Mouse (Mus musculus) adrenal gland, postnatal 25 days (tissue): Measurements from ENCODE around the gene Olfr1381. TPM values are rescaled to one million over a fixed set of nuclear protein-coding genes. Genes with fewer than 3 reads are reported as not detected.
"Not testable (repeated sequence)": the region's sequence is repeated elsewhere in the genome, so short reads cannot be mapped to it uniquely, and the experiment has no call there.

ENCODE experiments used
- DNase-seq: peaks from one replicate; pipeline ENCODE4 v3.0.0; 2021; ENCODE audit warnings: mixed read lengths
- long read RNA-seq: library from polyadenylated mRNA; stranded (forward); transcript quantifications from one replicate; pipeline ENCODE4 v2.0.0, GENCODE M21; 2021
- total RNA-seq: library from RNA; stranded (reverse); gene quantifications from 2 replicates; pipeline ENCODE4 v1.2.3, GENCODE M21; 2021

Gene Olfr1381
- total RNA-seq, result not detected in 2 replicates
- long read RNA-seq, result 0 reads

DNA sequence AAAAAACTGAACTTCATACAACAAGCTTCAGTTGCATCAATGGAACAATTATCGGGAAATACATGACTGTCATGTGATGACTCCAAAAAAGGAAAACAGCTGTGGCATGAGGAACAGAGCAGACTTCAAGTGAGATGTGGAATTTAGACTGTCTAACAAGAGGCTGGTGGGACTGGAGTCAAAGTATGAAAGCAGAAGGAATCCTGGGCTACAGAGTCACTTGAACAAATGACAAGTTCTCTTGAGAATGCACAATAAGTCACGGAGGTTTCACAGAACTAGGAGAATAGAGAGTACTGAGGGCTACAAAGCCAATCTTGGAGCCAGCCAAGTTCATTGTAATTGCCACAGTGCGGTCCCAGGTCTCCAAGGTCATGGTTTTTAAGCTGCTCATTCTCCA lies at the start of gene Olfr1381:
Olfr1381 (plus strand) TSS at position 301 of the 400 bp plus-strand sequence.
- DNase-seq, result not testable (repeated sequence)

DNA sequence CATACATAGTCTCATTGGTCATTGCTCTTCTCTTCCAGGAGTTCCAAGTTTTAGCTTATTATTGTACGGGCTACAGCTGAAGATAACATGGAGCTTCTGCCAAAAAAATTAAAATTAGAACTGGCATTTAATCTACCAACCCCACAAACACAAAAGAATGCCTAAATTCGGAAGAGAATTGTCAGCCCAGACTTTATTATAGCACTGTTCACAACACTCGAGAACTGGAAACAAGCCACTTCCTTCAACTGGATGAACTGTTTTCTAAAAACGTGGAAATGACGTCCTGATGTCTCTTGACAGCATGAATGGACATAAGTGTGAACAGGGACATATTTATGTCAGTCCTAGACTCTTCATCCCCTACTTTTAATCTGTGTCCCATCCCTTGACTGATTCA lies 25.2 kb upstream of the Olfr1381 start:
- DNase-seq, result no peak

DNA sequence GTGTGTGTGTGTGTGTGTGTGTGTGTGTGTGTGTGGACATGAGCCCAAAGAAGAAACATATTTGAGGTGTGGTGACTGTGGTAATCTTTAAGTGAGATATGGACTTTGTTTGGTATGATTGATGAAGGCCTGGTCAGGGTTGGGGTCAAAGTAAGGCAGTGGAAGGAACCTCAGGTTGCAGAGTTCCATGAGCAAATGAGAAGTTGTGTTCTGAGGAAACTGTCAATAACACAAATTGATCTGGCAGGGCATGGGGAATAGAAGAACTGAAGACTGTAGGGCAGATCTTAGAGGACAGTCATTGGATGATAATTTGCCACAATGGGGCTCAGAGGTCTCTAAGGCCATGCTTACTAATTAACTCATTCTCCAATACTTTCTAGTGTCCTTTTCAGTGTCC lies 23.9 kb upstream of the Olfr1381 start, which contains the start of gene Olfr1383:
Olfr1383 (plus strand) TSS at position 301 of the 400 bp plus-strand sequence.
- DNase-seq, result no peak

DNA sequence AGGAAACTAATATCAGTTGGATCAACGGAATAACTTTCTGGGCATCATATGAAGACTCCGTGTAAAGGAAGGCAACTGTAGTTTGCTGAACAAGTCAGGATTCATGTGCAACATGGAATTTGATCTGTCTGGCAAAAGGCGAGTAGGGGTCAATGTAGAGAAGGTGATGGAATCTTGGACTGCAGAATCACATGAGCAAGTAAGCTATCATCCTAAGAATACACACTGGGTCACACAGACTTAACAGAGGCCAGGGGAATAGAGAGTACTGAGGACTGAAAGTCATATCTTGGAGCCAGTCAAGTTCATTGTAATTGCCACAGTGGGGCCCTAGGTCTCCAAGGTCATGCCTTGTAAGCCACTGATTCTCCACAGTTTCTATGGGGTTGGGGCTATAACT lies 15.3 kb upstream of the Olfr1381 start, which contains the start of gene Olfr1382:
Olfr1382 (plus strand) TSS at position 301 of the 400 bp plus-strand sequence.
- no peak for DNase-seq

DNA sequence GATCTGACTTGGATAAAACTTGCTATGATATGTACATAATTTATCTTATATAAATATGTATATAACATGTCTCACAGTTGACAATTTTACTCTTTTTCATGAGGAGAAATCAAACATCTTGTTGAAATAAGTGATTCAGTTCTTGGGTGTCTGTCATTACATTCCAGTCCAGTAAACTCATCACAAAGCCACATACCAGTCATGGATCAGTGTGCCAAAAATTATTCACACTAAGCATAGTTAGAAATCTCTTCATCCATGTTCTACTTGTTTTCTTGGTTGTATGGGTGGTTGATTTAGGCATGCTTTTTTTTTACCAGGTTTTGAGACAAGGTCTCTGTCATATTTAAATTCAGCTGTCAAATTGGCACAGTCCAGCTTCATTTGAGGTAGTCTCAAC lies 10.5 kb upstream of the Olfr1381 start:
- no peak for DNase-seq

DNA sequence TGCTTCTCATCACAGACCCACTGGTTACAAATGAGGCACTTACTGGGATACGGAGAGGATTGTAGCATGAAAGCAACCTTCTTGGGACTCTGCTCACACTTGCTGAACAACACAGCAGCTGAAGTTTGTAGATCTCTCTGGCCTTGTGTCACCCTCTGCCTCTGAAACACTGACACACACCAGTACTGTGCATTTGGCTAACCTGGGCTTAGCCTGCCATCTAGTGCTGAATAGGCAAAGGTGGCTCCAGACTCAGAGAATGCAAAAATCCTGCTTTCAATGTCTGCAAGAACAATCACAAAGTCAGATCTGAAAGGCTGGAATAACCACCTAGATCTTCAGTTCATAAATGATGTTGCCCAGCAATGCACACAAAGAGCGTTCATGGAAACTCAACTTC lies 6.6 kb upstream of the Olfr1381 start:
- not testable (repeated sequence) for DNase-seq

DNA sequence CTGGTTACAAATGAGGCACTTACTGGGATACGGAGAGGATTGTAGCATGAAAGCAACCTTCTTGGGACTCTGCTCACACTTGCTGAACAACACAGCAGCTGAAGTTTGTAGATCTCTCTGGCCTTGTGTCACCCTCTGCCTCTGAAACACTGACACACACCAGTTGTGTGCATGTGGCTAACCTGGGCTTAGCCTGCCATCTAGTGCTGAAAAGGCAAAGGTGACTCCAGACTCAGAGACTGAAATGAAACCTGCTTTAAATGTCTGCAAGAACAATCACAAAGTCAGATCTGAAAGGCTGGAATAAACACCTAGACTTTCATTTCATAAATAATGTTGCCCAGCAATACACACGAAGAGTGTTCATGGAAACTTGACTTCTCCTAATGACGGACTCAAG lies 10.8 kb downstream of the Olfr1381 start:
- not testable (repeated sequence) for DNase-seq

DNA sequence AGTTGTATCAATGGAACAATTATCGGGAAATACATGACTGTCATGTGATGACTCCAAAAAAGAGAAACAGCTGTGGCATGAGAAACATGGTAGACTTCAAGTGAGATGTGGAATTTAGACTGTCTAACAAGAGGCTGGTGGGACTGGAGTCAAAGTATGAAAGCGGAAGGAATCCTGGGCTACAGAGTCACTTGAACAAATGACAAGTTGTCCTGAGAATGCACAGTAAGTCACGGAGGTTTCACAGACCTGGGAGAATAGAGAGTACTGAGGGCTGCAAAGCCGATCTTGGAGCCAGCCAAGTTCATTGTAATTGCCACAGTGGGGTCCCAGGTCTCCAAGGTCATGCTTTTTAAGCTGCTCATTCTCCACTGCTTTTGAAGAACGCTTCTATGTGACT lies 13.3 kb downstream of the Olfr1381 start, which contains the start of gene Olfr1380:
Olfr1380 (plus strand) TSS at position 301 of the 400 bp plus-strand sequence.
- not testable (repeated sequence) for DNase-seq

- DNase-seq, result not testable (repeated sequence)
These were observed 31.8 kb downstream of the Olfr1381 start for GRCm38 (mm10) chr11:49575054-49575453.

- not testable (repeated sequence) for DNase-seq
These were observed 37.2 kb downstream of the Olfr1381 start for GRCm38 (mm10) chr11:49580452-49580851.

DNA sequence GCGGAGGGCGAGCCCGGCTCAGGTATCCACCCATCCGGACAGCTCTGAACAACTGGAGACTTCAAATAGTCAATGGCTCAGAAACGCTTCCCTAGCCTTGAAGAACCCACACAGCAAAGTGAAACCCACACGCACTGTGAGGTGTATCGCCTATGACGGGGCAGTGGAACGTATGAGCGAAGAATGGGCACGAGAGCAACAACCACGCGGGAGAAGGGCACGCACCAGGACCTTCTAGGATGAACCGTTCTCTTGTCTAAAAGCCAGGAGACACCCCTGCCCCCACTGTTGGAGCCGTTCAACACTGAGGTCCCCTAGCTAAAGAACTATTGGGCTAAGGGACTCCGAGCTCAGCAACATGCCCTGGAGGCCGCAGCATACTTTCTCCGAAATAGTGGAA lies 47.0 kb downstream of the Olfr1381 start:
- no peak for DNase-seq

- DNase-seq, result not testable (repeated sequence)
These were observed 53.9 kb downstream of the Olfr1381 start for GRCm38 (mm10) chr11:49597149-49597548.

Other genes with a start within 250 kb of the Olfr1381 start
- gene Olfr10, start 238.7 kb upstream of the Olfr1381 start, total RNA-seq, result not detected in 2 replicates
- not detected in 2 replicates for gene Olfr1391, start 220.7 kb upstream of the Olfr1381 start, total RNA-seq
- gene Olfr1390, start 208.3 kb upstream of the Olfr1381 start, total RNA-seq, result not detected in 2 replicates
- gene Olfr1389, start 120.4 kb upstream of the Olfr1381 start, total RNA-seq, result not detected in 2 replicates
- 0.09 TPM in 1 of 2 replicates, not detected in the other for gene Olfr1388, start 106.8 kb upstream of the Olfr1381 start, total RNA-seq
- gene Olfr1387, start 88.1 kb upstream of the Olfr1381 start, total RNA-seq, result not detected in 2 replicates
- gene Olfr1386, start 78.4 kb upstream of the Olfr1381 start, total RNA-seq, result not detected in 2 replicates
- gene Olfr1385, start 54.4 kb upstream of the Olfr1381 start, total RNA-seq, result not detected in 2 replicates
- gene Olfr1384, start 36.7 kb upstream of the Olfr1381 start, total RNA-seq, result not detected in 2 replicates
- 1.9 TPM in 1 of 2 replicates, not detected in the other for gene Olfr1383, start 23.8 kb upstream of the Olfr1381 start, total RNA-seq
- not detected in 2 replicates for gene Olfr1382, start 15.2 kb upstream of the Olfr1381 start, total RNA-seq
- not detected in 2 replicates for gene Olfr1380, start 13.4 kb downstream of the Olfr1381 start, total RNA-seq
- 15.3 and 20.1 TPM in 2 replicates for gene Flt4, start 65.8 kb downstream of the Olfr1381 start, total RNA-seq
- not detected in 2 replicates for gene Scgb3a1, start 120.2 kb downstream of the Olfr1381 start, total RNA-seq
- 53.0 and 58.6 TPM in 2 replicates for gene Cnot6, start 169.3 kb downstream of the Olfr1381 start, total RNA-seq